Mouse (Mus musculus) spleen, adult 10 weeks (tissue): Measurements from ENCODE around the gene Spsb1. TPM values are rescaled to one million over a fixed set of nuclear protein-coding genes. Genes with fewer than 3 reads are reported as not detected.

Source experiments
- polyA plus RNA-seq: library from polyadenylated mRNA; stranded (reverse); fragments of 350-450 nt; fragmentation: Illumina TruSeq; extraction: RNeasy Lipid Tissue Mini Kit (QIAGEN cat#74804); gene quantifications from one replicate; pipeline ENCODE4 v1.2.3, GENCODE M21; 2015; ENCODE audit warnings: low replicate concordance; ENCODE audit not compliant: insufficient read depth

Spsb1 gene
- polyA plus RNA-seq: 3.8 TPM

GRCm38 (mm10) chr4:149954893-149955439 is at the start of gene Spsb1:
TSS of gene Spsb1 (minus strand) at chr4:149955043.

Other genes starting within 250 kb of the Spsb1 start
- gene Tmem201, start 217.0 kb downstream of the Spsb1 start, polyA plus RNA-seq: 5.2 TPM
- gene Slc25a33, start 180.8 kb downstream of the Spsb1 start, polyA plus RNA-seq: 4.2 TPM
- gene H6pd, start 54.0 kb upstream of the Spsb1 start, polyA plus RNA-seq: 21.1 TPM
- 8.7 TPM for gene Gpr157, start 132.3 kb upstream of the Spsb1 start, polyA plus RNA-seq
- gene Slc2a5, start 164.2 kb upstream of the Spsb1 start, polyA plus RNA-seq: not detected
- gene Slc2a7, start 193.9 kb upstream of the Spsb1 start, polyA plus RNA-seq: not detected
- not detected for gene Car6, start 246.3 kb upstream of the Spsb1 start, polyA plus RNA-seq